Mouse (Mus musculus): Measurements from ENCODE around the gene Olfr1505.

Gene Olfr1505

DNA sequence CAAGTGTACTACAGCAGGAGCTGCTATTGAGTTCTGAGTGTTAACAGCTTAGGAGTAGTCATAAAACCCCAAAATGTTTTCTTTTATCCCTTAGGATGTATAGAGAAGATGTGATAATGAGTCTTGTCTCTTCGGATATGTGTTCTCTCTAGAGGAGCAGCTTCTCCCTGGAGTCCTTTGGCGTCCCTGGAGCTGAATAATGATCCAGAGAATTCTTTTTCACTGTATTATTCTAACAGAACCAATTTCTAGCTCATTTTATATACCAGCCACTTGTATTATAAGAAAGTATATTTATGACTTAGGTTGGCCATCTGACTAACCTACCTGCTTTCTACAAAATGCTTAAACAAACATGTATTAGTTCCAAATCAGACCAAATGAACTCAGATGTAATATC, at the start of gene Olfr1505:
Gene Olfr1505 (plus strand): TSS at position 301 of the 400 bp plus-strand sequence.
- DNase-seq (ENCODE audit: low spot score), result no peak

DNA sequence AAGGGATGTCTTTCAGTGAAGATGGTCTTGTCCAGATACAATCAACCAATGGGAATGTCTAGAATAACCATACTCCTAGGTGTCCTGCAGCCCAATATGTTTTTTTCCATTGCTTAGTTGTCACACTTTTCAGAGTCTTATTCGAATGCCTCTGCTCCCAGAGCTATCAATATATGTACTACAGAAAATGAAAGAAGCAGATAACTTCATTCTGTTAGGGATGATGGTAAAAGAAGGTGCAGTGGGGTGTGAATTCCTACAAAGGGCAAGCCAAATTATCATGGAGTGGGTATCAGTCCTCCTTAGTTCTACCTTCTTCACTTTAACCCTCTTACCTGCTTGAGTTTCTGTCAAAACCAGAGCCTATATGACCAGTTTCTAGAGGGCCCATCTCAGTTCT, 15.5 kb upstream of the Olfr1505 start, which contains the start of gene Olfr1504:
Gene Olfr1504 (minus strand): TSS at position 101 of the 400 bp plus-strand sequence.
- no peak for DNase-seq (ENCODE audit: low spot score)
